Mouse (Mus musculus) embryonic fibroblast, embryonic 13.5 days (primary cell): Measurements from ENCODE around the gene Mettl9.

Source experiments
- CTCF ChIP-seq: IDR thresholded peaks from 2 replicates; pipeline ENCODE4 v1.5.1; 2011; ENCODE audit warnings: mild to moderate bottlenecking, control low read depth, low read length, moderate library complexity, borderline replicate concordance; ENCODE audit not compliant: insufficient read depth
- POLR2A ChIP-seq: IDR thresholded peaks from 2 replicates; pipeline ENCODE4 v1.6.1; 2011; ENCODE audit warnings: low read depth, mild to moderate bottlenecking, control low read depth, low read length, moderate library complexity

DNA sequence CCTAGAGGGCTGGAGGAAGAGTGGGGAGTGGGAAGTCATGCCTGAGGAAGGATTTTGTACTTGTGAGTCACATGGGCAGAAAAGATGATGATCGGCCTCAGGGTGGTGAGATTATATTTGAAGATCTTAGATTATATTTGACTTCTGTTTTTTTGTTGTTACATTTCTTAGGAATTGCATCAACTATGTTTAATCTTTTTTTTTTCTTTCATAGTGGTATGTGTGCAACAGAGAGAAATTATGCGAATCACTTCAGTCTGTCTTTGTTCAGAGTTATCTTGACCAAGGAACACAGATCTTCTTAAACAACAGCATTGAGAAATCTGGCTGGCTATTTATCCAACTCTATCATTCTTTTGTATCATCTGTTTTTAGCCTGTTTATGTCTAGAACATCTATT lies 13.4 kb downstream of the Mettl9 start:
- TF ChIP-seq CTCF (no peak), POLR2A (no peak)
